Mouse (Mus musculus) small intestine, adult 2 months (tissue): ENCODE data around the gene Sigmar1.

Source experiments
- CTCF ChIP-seq: fragments of 200-500 bp; IDR thresholded peaks from 2 replicates; pipeline ENCODE4 v1.5.1; 2012; ENCODE audit warnings: low read depth, mild to moderate bottlenecking, control low read depth, inconsistent platforms, low read length, moderate library complexity, mixed read lengths; ENCODE audit not compliant: insufficient replicate concordance, insufficient read length; ENCODE audit errors: extremely low read depth
- POLR2A ChIP-seq: fragments of 200-500 bp; IDR thresholded peaks from 2 replicates; pipeline ENCODE4 v1.6.1; 2012; ENCODE audit warnings: low read depth, mild to moderate bottlenecking, control low read depth, inconsistent platforms, low read length, moderate library complexity

- TF ChIP-seq POLR2A (no peak), CTCF (no peak)
These were observed 15.4 kb downstream of the Sigmar1 start for GRCm38 (mm10) chr4:41740380-41741157.
